ENCODE assay signal across 25 mouse cellular contexts in genomic region chr15:82063909-82064308, GRCm38 (mm10). TPM values are rescaled to one million over a fixed set of nuclear protein-coding genes. Genes with fewer than 3 reads are reported as not detected.
DNase-seq lines count a peak whose midpoint lies in the region; ATAC-seq and TF ChIP-seq lines count a peak whose summit lies in the region.
"Had no signal": no experiment of that assay in that cellular context is flagged by ENCODE, and none has a peak within 500 bp of the region (broad histone marks: within the 10 kb centered on the region; RNA-seq: fewer than 3 reads in every experiment).

No protein-coding gene starts in this region.

- H3K27me3 ChIP-seq in testis, adult 2 months (ENCODE audit: control insufficient read depth, insufficient read depth, low read length): no peaks in the 10 kb centered on the region; the same call in 1 of the 2 replicates
- H3K27me3 ChIP-seq in embryonic facial prominence, embryonic 10.5 days (replicated peaks; ENCODE audit: low read depth, poor library complexity, severe bottlenecking): peaks cover 66% of the 10 kb centered on the region
- peaks cover 13% of the 10 kb centered on the region for H3K27me3 ChIP-seq in embryonic facial prominence, embryonic 14.5 days (replicated peaks; ENCODE audit: control insufficient read depth, insufficient read depth, low read length)
- peaks cover 66% of the 10 kb centered on the region for H3K27me3 ChIP-seq in myocyte (ENCODE audit: control insufficient read depth, insufficient read depth, insufficient read length)
- H3K27me3 ChIP-seq in intestine, postnatal 0 days (replicated peaks; ENCODE audit: control insufficient read depth, insufficient read depth, low read length): peaks cover 39% of the 10 kb centered on the region
- H3K27me3 ChIP-seq in stomach, postnatal 0 days (ENCODE audit: control insufficient read depth, insufficient read depth, low read length): 0 out of 2 replicates have a peak, but pooled peaks cover 2% of the 10 kb centered on the region

- no peak for TF ChIP-seq POLR2A in testis, adult 2 months (IDR thresholded peaks at IDR 0.05; ENCODE audit: control insufficient read depth, low read depth, low read length)
- TF ChIP-seq POLR2A in myocyte (IDR thresholded peaks at IDR 0.05; ENCODE audit: insufficient read length, low read depth): no peak

- H3ac ChIP-seq in myocyte (ENCODE audit: control insufficient read depth, insufficient read length): no peak overlapping the region

- peaks cover 11% of the 10 kb centered on the region for H3K4me1 ChIP-seq in testis, adult 2 months (ENCODE audit: control insufficient read depth, insufficient read depth, low read length)
- H3K4me1 ChIP-seq in embryonic facial prominence, embryonic 10.5 days: peaks cover 15% of the 10 kb centered on the region
- H3K4me1 ChIP-seq in embryonic facial prominence, embryonic 14.5 days (ENCODE audit: control insufficient read depth, insufficient read depth, low read length): peaks cover 10% of the 10 kb centered on the region
- H3K4me1 ChIP-seq in intestine, postnatal 0 days (replicated peaks; ENCODE audit: control insufficient read depth, insufficient read depth, low read length): no peaks in the 10 kb centered on the region
- no peaks in the 10 kb centered on the region for H3K4me1 ChIP-seq in stomach, postnatal 0 days (replicated peaks; ENCODE audit: control insufficient read depth, insufficient read depth)
- H3K4me1 ChIP-seq: forebrain, embryonic 15.5 days; heart, embryonic 13.5 days; hindbrain, embryonic 15.5 days had no signal

- H3K4me2 ChIP-seq in embryonic facial prominence, embryonic 14.5 days (ENCODE audit: low read depth, low read length): peak overlapping the region; percentile 27
- peak overlapping the region; percentile 41 for H3K4me2 ChIP-seq in myocyte (ENCODE audit: low read depth)
- no peak overlapping the region for H3K4me2 ChIP-seq in intestine, postnatal 0 days (replicated peaks; ENCODE audit: low read depth)
- H3K4me2 ChIP-seq in stomach, postnatal 0 days (replicated peaks; ENCODE audit: low read depth): no peak overlapping the region
- H3K4me2 ChIP-seq: forebrain, embryonic 15.5 days; heart, embryonic 13.5 days; hindbrain, embryonic 15.5 days had no signal

- no peak overlapping the region for H3K27ac ChIP-seq in testis, adult 2 months (ENCODE audit: control insufficient read depth, insufficient read depth, low read depth, low read length)
- no peak overlapping the region; the same call in 1 of the 2 replicates for H3K27ac ChIP-seq in embryonic facial prominence, embryonic 10.5 days (replicated peaks)
- no peak overlapping the region; the same call in 1 of the 2 replicates for H3K27ac ChIP-seq in embryonic facial prominence, embryonic 14.5 days (replicated peaks; ENCODE audit: low read depth, low read length)
- no peak overlapping the region for H3K27ac ChIP-seq in intestine, postnatal 0 days (ENCODE audit: low read depth, low read length)
- H3K27ac ChIP-seq in stomach, postnatal 0 days (replicated peaks): no peak overlapping the region
- H3K27ac ChIP-seq: forebrain, embryonic 15.5 days; gastrocnemius, adult 2 months; heart, embryonic 13.5 days; hindbrain, embryonic 15.5 days had no signal

- no peak for TF ChIP-seq CTCF in testis, adult 2 months (IDR thresholded peaks at IDR 0.05; ENCODE audit: control insufficient read depth, insufficient read depth, insufficient replicate concordance, low read depth, low read length)
- TF ChIP-seq CTCF in intestine, postnatal 0 days (IDR thresholded peaks at IDR 0.05; ENCODE audit: low read depth): no peak
- no peak for TF ChIP-seq CTCF in stomach, postnatal 0 days (IDR thresholded peaks at IDR 0.05; ENCODE audit: low read depth)

- H3K79me2 ChIP-seq in myocyte (ENCODE audit: control insufficient read depth, insufficient read depth): no peaks in the 10 kb centered on the region

- H3K36me3 ChIP-seq in testis, adult 2 months (ENCODE audit: control insufficient read depth, insufficient read depth, low read length): no peaks in the 10 kb centered on the region
- H3K36me3 ChIP-seq in embryonic facial prominence, embryonic 10.5 days (replicated peaks): no peaks in the 10 kb centered on the region
- H3K36me3 ChIP-seq in embryonic facial prominence, embryonic 14.5 days (ENCODE audit: control insufficient read depth, insufficient read depth, low read length): no peaks in the 10 kb centered on the region
- no peaks in the 10 kb centered on the region for H3K36me3 ChIP-seq in myocyte (ENCODE audit: control insufficient read depth, insufficient read depth)
- H3K36me3 ChIP-seq in intestine, postnatal 0 days (ENCODE audit: control insufficient read depth, insufficient read depth): no peaks in the 10 kb centered on the region
- H3K36me3 ChIP-seq in stomach, postnatal 0 days (ENCODE audit: control insufficient read depth, insufficient read depth, low read length): no peaks in the 10 kb centered on the region
- H3K36me3 ChIP-seq: forebrain, embryonic 15.5 days; heart, embryonic 13.5 days; hindbrain, embryonic 15.5 days had no signal

- ATAC-seq in embryonic facial prominence, embryonic 14.5 days (ENCODE audit: low read depth): peak; percentile 57; the same call in 1 of the 2 replicates
- no peak for ATAC-seq in intestine, postnatal 0 days
- no peak for ATAC-seq in stomach, postnatal 0 days (ENCODE audit: low FRiP score, low TSS enrichment)
- ATAC-seq: activated CD4-positive, CD25-positive, alpha-beta regulatory T cell, adult 4 months; CD4-positive, CD25-positive, alpha-beta regulatory T cell, adult 4 months; forebrain, embryonic 15.5 days; intestine, embryonic 16.5 days; Patski had no signal

- peak overlapping the region; percentile 72 for H3K4me3 ChIP-seq in testis, adult 2 months (ENCODE audit: control insufficient read depth, low read depth, low read length)
- H3K4me3 ChIP-seq in embryonic facial prominence, embryonic 10.5 days: peak overlapping the region; percentile 19; the same call in 1 of the 2 replicates
- H3K4me3 ChIP-seq in embryonic facial prominence, embryonic 14.5 days (ENCODE audit: low read depth, low read length): no peak overlapping the region
- H3K4me3 ChIP-seq in myocyte: no peak overlapping the region
- H3K4me3 ChIP-seq in intestine, postnatal 0 days (ENCODE audit: low read depth, low read length): no peak overlapping the region
- H3K4me3 ChIP-seq in stomach, postnatal 0 days (ENCODE audit: low read depth, low read length): no peak overlapping the region
- H3K4me3 ChIP-seq: forebrain, embryonic 15.5 days; gastrocnemius, adult 2 months; heart, embryonic 13.5 days; hindbrain, embryonic 15.5 days had no signal

- TF ChIP-seq EP300 in stomach, postnatal 0 days (optimal IDR thresholded peaks at IDR 0.05): no peak

- peak overlapping the region; percentile 31; the same call in 1 of the 2 replicates for H3K9ac ChIP-seq in embryonic facial prominence, embryonic 14.5 days (ENCODE audit: low read depth, low read length)
- no peak overlapping the region for H3K9ac ChIP-seq in intestine, postnatal 0 days (ENCODE audit: low read depth, low read length)
- H3K9ac ChIP-seq in stomach, postnatal 0 days (ENCODE audit: low read length): no peak overlapping the region
- H3K9ac ChIP-seq: forebrain, embryonic 15.5 days; heart, embryonic 13.5 days; hindbrain, embryonic 15.5 days had no signal

- no peak for DNase-seq in testis, postnatal 14 days (ENCODE audit: low spot score)
- peak; percentile 20 for DNase-seq in embryonic facial prominence, embryonic 10.5 days (ENCODE audit: low spot score)
- DNase-seq in embryonic facial prominence, embryonic 14.5 days (ENCODE audit: low spot score): peak; percentile 41
- no peak for DNase-seq in frontal cortex, adult 2 months (ENCODE audit: extremely low spot score in 1 of 2, low spot score in 1 of 2)
- no peak for DNase-seq in stomach, postnatal 0 days (ENCODE audit: low spot score)
- DNase-seq: adrenal gland, postnatal 36 days; cerebellum, adult 2 months; cerebellum, postnatal 10 days; embryo, embryonic 11 days; gastrocnemius, adult 2 months; gastrocnemius, postnatal 36 days; heart, adult 11 months; heart, postnatal 36 days had no signal

- no peaks in the 10 kb centered on the region for H3K9me3 ChIP-seq in embryonic facial prominence, embryonic 10.5 days
- no peaks in the 10 kb centered on the region for H3K9me3 ChIP-seq in embryonic facial prominence, embryonic 14.5 days (ENCODE audit: control insufficient read depth, low read length)
- no peaks in the 10 kb centered on the region for H3K9me3 ChIP-seq in intestine, postnatal 0 days (ENCODE audit: control insufficient read depth)
- H3K9me3 ChIP-seq in stomach, postnatal 0 days (ENCODE audit: control insufficient read depth, low read length): no peaks in the 10 kb centered on the region
- H3K9me3 ChIP-seq: forebrain, embryonic 15.5 days; heart, embryonic 13.5 days; hindbrain, embryonic 15.5 days had no signal

- WGBS in embryonic facial prominence, embryonic 10.5 days: 52% methylated on average over 14 of the region's 14 CpGs
- WGBS in embryonic facial prominence, embryonic 14.5 days: 30% methylated on average over 14 of the region's 14 CpGs
- WGBS in intestine, postnatal 0 days: 56% methylated on average over 14 of the region's 14 CpGs
- 54% methylated on average over 14 of the region's 14 CpGs for WGBS in stomach, postnatal 0 days

RNA-seq across cellular contexts. Expression of gene 4930407I10Rik, which starts 5.0 kb away (rescaled TPM):
- 86.7 and 90.3 TPM in 2 replicates for polyA plus RNA-seq in testis, adult 2 months (2012; rRNA removed)
- polyA plus RNA-seq in embryonic facial prominence, embryonic 10.5 days (2016; fragmentation: Nextera tagmentation; extraction: Ambion mirVana): not detected in 2 replicates
- not detected in 2 replicates for polyA plus RNA-seq in embryonic facial prominence, embryonic 14.5 days (2014; fragmentation: Nextera tagmentation; extraction: Ambion mirVana)
- not detected for polyA plus RNA-seq in myocyte (2012; fragmentation: generic; extraction: Trizol)
- not detected in 2 replicates for polyA plus RNA-seq in frontal cortex, adult 2 months (2012; rRNA removed)
- not detected in 2 replicates for polyA plus RNA-seq in intestine, postnatal 0 days (2015; fragmentation: Nextera tagmentation; extraction: Ambion mirVana)
- polyA plus RNA-seq in stomach, postnatal 0 days (2015; fragmentation: Nextera tagmentation; extraction: Ambion mirVana): 0.04 TPM in 1 of 2 replicates, not detected in the other
- polyA plus RNA-seq: activated CD4-positive, CD25-positive, alpha-beta regulatory T cell, adult 4 months; CD4-positive, CD25-positive, alpha-beta regulatory T cell, adult 4 months; cerebellum, adult 2 months; forebrain, embryonic 11.5 days; forebrain, embryonic 15.5 days; heart, embryonic 13.5 days; heart, postnatal 0 days; hindbrain, embryonic 15.5 days; intestine, embryonic 16.5 days; Patski had no signal

RNA-seq across cellular contexts. Expression of gene Mei1, which starts 5.9 kb away (rescaled TPM):
- polyA plus RNA-seq in testis, adult 2 months (2012; rRNA removed): 8.2 and 10.3 TPM in 2 replicates
- polyA plus RNA-seq in embryonic facial prominence, embryonic 10.5 days (2016; fragmentation: Nextera tagmentation; extraction: Ambion mirVana): 0.14 TPM in 1 of 2 replicates, not detected in the other
- 0.14 TPM in 1 of 2 replicates, not detected in the other for polyA plus RNA-seq in embryonic facial prominence, embryonic 14.5 days (2014; fragmentation: Nextera tagmentation; extraction: Ambion mirVana)
- 0.01 TPM for polyA plus RNA-seq in myocyte (2012; fragmentation: generic; extraction: Trizol)
- 3.8 and 4.1 TPM in 2 replicates for polyA plus RNA-seq in frontal cortex, adult 2 months (2012; rRNA removed)
- polyA plus RNA-seq in intestine, postnatal 0 days (2015; fragmentation: Nextera tagmentation; extraction: Ambion mirVana): not detected in 2 replicates
- 0.02 and 0.04 TPM in 2 replicates for polyA plus RNA-seq in stomach, postnatal 0 days (2015; fragmentation: Nextera tagmentation; extraction: Ambion mirVana)
- polyA plus RNA-seq: activated CD4-positive, CD25-positive, alpha-beta regulatory T cell, adult 4 months; CD4-positive, CD25-positive, alpha-beta regulatory T cell, adult 4 months; forebrain, embryonic 11.5 days; forebrain, embryonic 15.5 days; heart, embryonic 13.5 days; heart, postnatal 0 days; intestine, embryonic 16.5 days; Patski had no signal

RNA-seq across cellular contexts. Expression of gene Snu13, which starts 16.5 kb away (rescaled TPM):
- 68.8 and 72.0 TPM in 2 replicates for polyA plus RNA-seq in testis, adult 2 months (2012; rRNA removed)
- polyA plus RNA-seq in embryonic facial prominence, embryonic 10.5 days (2016; fragmentation: Nextera tagmentation; extraction: Ambion mirVana): 389 and 393 TPM in 2 replicates
- polyA plus RNA-seq in embryonic facial prominence, embryonic 14.5 days (2014; fragmentation: Nextera tagmentation; extraction: Ambion mirVana): 262 and 292 TPM in 2 replicates
- 129 TPM for polyA plus RNA-seq in myocyte (2012; fragmentation: generic; extraction: Trizol)
- polyA plus RNA-seq in frontal cortex, adult 2 months (2012; rRNA removed): 132 and 144 TPM in 2 replicates
- polyA plus RNA-seq in intestine, postnatal 0 days (2015; fragmentation: Nextera tagmentation; extraction: Ambion mirVana): 86.1 and 99.0 TPM in 2 replicates
- polyA plus RNA-seq in stomach, postnatal 0 days (2015; fragmentation: Nextera tagmentation; extraction: Ambion mirVana): 130 and 133 TPM in 2 replicates

RNA-seq across cellular contexts. Expression of gene Desi1, which starts 30.2 kb away (rescaled TPM):
- polyA plus RNA-seq in testis, adult 2 months (2012; rRNA removed): 646 and 682 TPM in 2 replicates
- 35.7 and 38.8 TPM in 2 replicates for polyA plus RNA-seq in embryonic facial prominence, embryonic 10.5 days (2016; fragmentation: Nextera tagmentation; extraction: Ambion mirVana)
- polyA plus RNA-seq in embryonic facial prominence, embryonic 14.5 days (2014; fragmentation: Nextera tagmentation; extraction: Ambion mirVana): 27.2 and 27.7 TPM in 2 replicates
- polyA plus RNA-seq in myocyte (2012; fragmentation: generic; extraction: Trizol): 47.6 TPM
- polyA plus RNA-seq in frontal cortex, adult 2 months (2012; rRNA removed): 112 and 120 TPM in 2 replicates
- polyA plus RNA-seq in intestine, postnatal 0 days (2015; fragmentation: Nextera tagmentation; extraction: Ambion mirVana): 10.0 and 12.1 TPM in 2 replicates
- polyA plus RNA-seq in stomach, postnatal 0 days (2015; fragmentation: Nextera tagmentation; extraction: Ambion mirVana): 20.8 and 22.8 TPM in 2 replicates

Comparison
In these comparisons a context has a peak if more than half of its experiments do, and no peak if none do; other contexts are left out.
1. H3K4me3 ChIP-seq: peak in testis, adult 2 months (single experiment) and embryonic facial prominence, embryonic 10.5 days (single experiment); none in embryonic facial prominence, embryonic 14.5 days (single experiment), myocyte (single experiment), intestine, postnatal 0 days (single experiment) and stomach, postnatal 0 days (single experiment).
2. DNase-seq: peak in embryonic facial prominence, embryonic 10.5 days (single experiment) and embryonic facial prominence, embryonic 14.5 days (single experiment); none in testis, postnatal 14 days (single experiment), frontal cortex, adult 2 months (0 of 2) and stomach, postnatal 0 days (single experiment).
3. H3K4me2 ChIP-seq: peak in embryonic facial prominence, embryonic 14.5 days (single experiment) and myocyte (single experiment); none in intestine, postnatal 0 days (single experiment) and stomach, postnatal 0 days (single experiment).
4. RNA of gene 4930407I10Rik, which starts 5.0 kb away (polyA plus RNA-seq): 86.7 to 90.3 TPM in testis, adult 2 months; not detected in embryonic facial prominence, embryonic 14.5 days, not detected in embryonic facial prominence, embryonic 10.5 days, not detected in myocyte (single experiment), not detected in frontal cortex, adult 2 months, not detected in intestine, postnatal 0 days and 0.04 TPM in stomach, postnatal 0 days; every median in the first group is over 10 times any median in the second.